Mouse (Mus musculus) limb, embryonic 11.5 days (tissue): ENCODE data around the gene Ripk3. TPM values are rescaled to one million over a fixed set of nuclear protein-coding genes. Genes with fewer than 3 reads are reported as not detected.
A peak's percentile ranks its signal among the peaks of the same experiment; 100 is the strongest.

Experiments used
- ATAC-seq: fragments of 200-750 bp; cut with Nextera tagmentation; 2 replicates; pipeline ENCODE4 v1.8.0; 2017; ENCODE audit warnings: low read depth; ENCODE audit not compliant: insufficient number of reproducible peaks, low FRiP score, low TSS enrichment
- DNase-seq: peaks from one replicate; pipeline ENCODE4 v3.0.0-alpha.2; 2015; ENCODE audit warnings: low spot score
- H3K27ac ChIP-seq: fragments of 300-500 bp; sonication (generic); replicated peaks from 2 replicates; pipeline ENCODE4 v1.5.1; 2014; ENCODE audit warnings: low read depth, mild to moderate bottlenecking, low read length
- H3K27me3 ChIP-seq: fragments of 300-500 bp; sonication (generic); 2 replicates; pipeline ENCODE4 v1.6.1; 2014; ENCODE audit warnings: mild to moderate bottlenecking, low read length, mixed read lengths; ENCODE audit not compliant: control insufficient read depth, insufficient read depth
- H3K36me3 ChIP-seq: fragments of 300-500 bp; sonication (generic); 2 replicates; pipeline ENCODE4 v1.6.1; 2014; ENCODE audit warnings: mild to moderate bottlenecking, low read length, moderate library complexity, mixed read lengths; ENCODE audit not compliant: control insufficient read depth, insufficient read depth
- H3K4me1 ChIP-seq: fragments of 300-500 bp; sonication (generic); 2 replicates; pipeline ENCODE4 v1.6.1; 2014; ENCODE audit warnings: low read length, mixed read lengths; ENCODE audit not compliant: control insufficient read depth, insufficient read depth
- H3K4me2 ChIP-seq: fragments of 300-500 bp; sonication (generic); 2 replicates; pipeline ENCODE4 v1.6.1; 2014; ENCODE audit warnings: low read depth, mild to moderate bottlenecking, moderate library complexity; ENCODE audit not compliant: severe bottlenecking
- H3K4me3 ChIP-seq: fragments of 300-500 bp; sonication (generic); 2 replicates; pipeline ENCODE4 v1.5.1; 2014; ENCODE audit warnings: low read depth, low read length
- H3K9ac ChIP-seq: fragments of 300-500 bp; sonication (generic); 2 replicates; pipeline ENCODE4 v1.6.1; 2014; ENCODE audit warnings: mild to moderate bottlenecking, low read length
- H3K9me3 ChIP-seq: fragments of 300-500 bp; sonication (generic); 2 replicates; pipeline ENCODE4 v1.6.1; 2016; ENCODE audit warnings: low read length; ENCODE audit not compliant: control insufficient read depth
- WGBS: fragments of 180-500 bp; shearing (Covaris S2); extraction: QIAGEN DNeasy Blood & Tissue Kit; methylation state at CpG from one replicate; pipeline ENCODE4 v1.1.7; 2014; 5-methylcytosine and 5-hydroxymethylcytosine counted together
- polyA plus RNA-seq: library from polyadenylated mRNA; unstranded; fragments of >200 nt; fragmentation: Nextera tagmentation; extraction: Ambion mirVana; gene quantifications from 2 replicates; pipeline ENCODE4 v1.2.1, GENCODE M21; 2014

The Ripk3 gene
- polyA plus RNA-seq, 1 experiment from 2014 or later: 26.3 TPM

GRCm38 (mm10) chr14:55745180-55745860, 43.3 kb downstream of the Ripk3 start, which contains the start of the genes Dhrs1 and Nop9:
Dhrs1 (minus strand) TSS chr14:55745690.
Nop9 (plus strand) TSS chr14:55745693.
- H3K27ac ChIP-seq: 0 out of 2 replicates have a peak within 1 kb of the TSS, but pooled peaks have one; percentile 2
- H3K4me1 ChIP-seq: peaks cover 10% of the 10 kb centered on the region
- peak within 1 kb of the TSS; percentile 76 for H3K9ac ChIP-seq
- WGBS: 1% methylated on average over 45 of the region's 48 CpGs
- no peaks in the 10 kb centered on the region; the same call in 1 of the 2 replicates for H3K27me3 ChIP-seq
- peak within 1 kb of the TSS; percentile 93 for H3K4me3 ChIP-seq
- H3K9me3 ChIP-seq: no peaks in the 10 kb centered on the region
- peak; percentile 81 for ATAC-seq
- peaks cover 9% of the 10 kb centered on the region; the same call in 1 of the 2 replicates for H3K36me3 ChIP-seq
- H3K4me2 ChIP-seq: peak within 1 kb of the TSS; percentile 73
- DNase-seq: peak; percentile 96

- H3K4me3 ChIP-seq: no peak overlapping the region
- WGBS: 23% methylated on average over 10 of the region's 10 CpGs
- H3K36me3 ChIP-seq: peaks cover 2% of the 10 kb centered on the region; the same call in 1 of the 2 replicates
- no peak overlapping the region for H3K27ac ChIP-seq
- no peak overlapping the region; the same call in 1 of the 2 replicates for H3K9ac ChIP-seq
- H3K27me3 ChIP-seq: no peaks in the 10 kb centered on the region
- H3K4me1 ChIP-seq: peaks cover 10% of the 10 kb centered on the region
- peak; percentile 45; the same call in 1 of the 2 replicates for ATAC-seq
- peak; percentile 93 for DNase-seq
- no peak overlapping the region for H3K4me2 ChIP-seq
- no peaks in the 10 kb centered on the region for H3K9me3 ChIP-seq
Observed at GRCm38 (mm10) chr14:55743711-55744110, 45.0 kb downstream of the Ripk3 start.

- no peaks in the 10 kb centered on the region for H3K4me1 ChIP-seq
- H3K36me3 ChIP-seq: peaks cover 2% of the 10 kb centered on the region; the same call in 1 of the 2 replicates
- H3K4me3 ChIP-seq: no peak overlapping the region
- no peak overlapping the region for H3K9ac ChIP-seq
- no peak overlapping the region for H3K4me2 ChIP-seq
- no peak overlapping the region for H3K27ac ChIP-seq
- ATAC-seq: no peak
- WGBS: 85% methylated on average over 9 of the region's 9 CpGs
- DNase-seq: no peak
- H3K9me3 ChIP-seq: no peaks in the 10 kb centered on the region
- H3K27me3 ChIP-seq: no peaks in the 10 kb centered on the region
Observed at GRCm38 (mm10) chr14:55737086-55737687, 51.5 kb downstream of the Ripk3 start.

GRCm38 (mm10) chr14:55735758-55736157, 52.9 kb downstream of the Ripk3 start:
- Histone ChIP-seq H3K9me3 (no peaks in the 10 kb centered on the region), H3K36me3 (peaks cover 2% of the 10 kb centered on the region; the same call in 1 of the 2 replicates), H3K27me3 (no peaks in the 10 kb centered on the region), H3K4me2 (no peak overlapping the region), H3K9ac (no peak overlapping the region), H3K4me1 (no peaks in the 10 kb centered on the region), H3K27ac (no peak overlapping the region), H3K4me3 (no peak overlapping the region)
- no peak for ATAC-seq
- 84% methylated on average over 4 of the region's 4 CpGs for WGBS
- DNase-seq: no peak

GRCm38 (mm10) chr14:55735334-55735733, 53.3 kb downstream of the Ripk3 start:
- DNase-seq (no peak), ATAC-seq (no peak)
- Histone ChIP-seq H3K9ac (no peak overlapping the region), H3K27ac (no peak overlapping the region), H3K4me3 (no peak overlapping the region), H3K36me3 (peaks cover 2% of the 10 kb centered on the region; the same call in 1 of the 2 replicates), H3K4me2 (no peak overlapping the region), H3K9me3 (no peaks in the 10 kb centered on the region), H3K27me3 (no peaks in the 10 kb centered on the region), H3K4me1 (no peaks in the 10 kb centered on the region)
- WGBS: 72% methylated on average over 3 of the region's 3 CpGs

Other genes with a start within 250 kb of the Ripk3 start
- gene Pck2, start 248.6 kb downstream of the Ripk3 start, polyA plus RNA-seq: 20.4 and 21.6 TPM in 2 replicates
- gene Dcaf11, start 228.9 kb downstream of the Ripk3 start, polyA plus RNA-seq: 67.7 and 68.0 TPM in 2 replicates
- gene A730061H03Rik, start 228.5 kb downstream of the Ripk3 start, polyA plus RNA-seq: 0.48 and 0.79 TPM in 2 replicates
- 5.0 and 6.5 TPM in 2 replicates for gene Fitm1, start 213.2 kb downstream of the Ripk3 start, polyA plus RNA-seq
- gene Psme1, start 210.7 kb downstream of the Ripk3 start, polyA plus RNA-seq: 138 and 152 TPM in 2 replicates
- gene Emc9, start 203.6 kb downstream of the Ripk3 start, polyA plus RNA-seq: 4.2 and 4.6 TPM in 2 replicates
- gene Psme2, start 197.8 kb downstream of the Ripk3 start, polyA plus RNA-seq: 195 and 225 TPM in 2 replicates
- 10.3 and 13.9 TPM in 2 replicates for gene Rnf31, start 197.2 kb downstream of the Ripk3 start, polyA plus RNA-seq
- 5.9 and 6.7 TPM in 2 replicates for gene Irf9, start 185.3 kb downstream of the Ripk3 start, polyA plus RNA-seq
- gene Rec8, start 170.8 kb downstream of the Ripk3 start, polyA plus RNA-seq: 7.7 TPM in 2 replicates
- 91.5 and 100 TPM in 2 replicates for gene Ipo4, start 152.9 kb downstream of the Ripk3 start, polyA plus RNA-seq
- gene Gm49378, start 151.0 kb downstream of the Ripk3 start, polyA plus RNA-seq: 2.2 and 2.9 TPM in 2 replicates
- gene Tm9sf1, start 145.1 kb downstream of the Ripk3 start, polyA plus RNA-seq: 83.2 and 83.3 TPM in 2 replicates
- gene Tssk4, start 138.7 kb downstream of the Ripk3 start, polyA plus RNA-seq: 0.77 and 0.91 TPM in 2 replicates
- 60.7 and 64.0 TPM in 2 replicates for gene Mdp1, start 128.4 kb downstream of the Ripk3 start, polyA plus RNA-seq
- 55.4 and 60.9 TPM in 2 replicates for gene Gmpr2, start 116.9 kb downstream of the Ripk3 start, polyA plus RNA-seq
- 619 and 660 TPM in 2 replicates for gene Nedd8, start 116.7 kb downstream of the Ripk3 start, polyA plus RNA-seq
- gene Tinf2, start 107.0 kb downstream of the Ripk3 start, polyA plus RNA-seq: 68.1 and 68.5 TPM in 2 replicates
- 2.1 TPM in 2 replicates for gene Tgm1, start 74.9 kb downstream of the Ripk3 start, polyA plus RNA-seq
- gene Rabggta, start 66.6 kb downstream of the Ripk3 start, polyA plus RNA-seq: 20.0 and 20.2 TPM in 2 replicates
- gene Dhrs1, start 43.2 kb downstream of the Ripk3 start, polyA plus RNA-seq: 65.9 and 72.8 TPM in 2 replicates
- gene Nop9, start 43.2 kb downstream of the Ripk3 start, polyA plus RNA-seq: 55.5 and 56.7 TPM in 2 replicates
- gene Cideb, start 30.4 kb downstream of the Ripk3 start, polyA plus RNA-seq: 0.37 TPM in 1 of 2 replicates, not detected in the other
- 0.39 and 0.68 TPM in 2 replicates for gene Ltb4r2, start 27.4 kb downstream of the Ripk3 start, polyA plus RNA-seq
- 0.17 TPM in 1 of 2 replicates, not detected in the other for gene Ltb4r1, start 22.9 kb downstream of the Ripk3 start, polyA plus RNA-seq
- 13.2 and 15.0 TPM in 2 replicates for gene Adcy4, start 4.8 kb downstream of the Ripk3 start, polyA plus RNA-seq
- gene Nfatc4, start 34.3 kb upstream of the Ripk3 start, polyA plus RNA-seq: 105 and 106 TPM in 2 replicates
- gene Nynrin, start 65.1 kb upstream of the Ripk3 start, polyA plus RNA-seq: 21.6 and 24.7 TPM in 2 replicates
- gene Cbln3, start 95.5 kb upstream of the Ripk3 start, polyA plus RNA-seq: 0.11 and 0.27 TPM in 2 replicates
- 17.4 and 18.4 TPM in 2 replicates for gene Khnyn, start 96.1 kb upstream of the Ripk3 start, polyA plus RNA-seq
- 67.2 and 70.2 TPM in 2 replicates for gene Sdr39u1, start 111.4 kb upstream of the Ripk3 start, polyA plus RNA-seq
- gene Cma1, start 155.8 kb upstream of the Ripk3 start, polyA plus RNA-seq: not detected in 2 replicates
- not detected in 2 replicates for gene Cma2, start 162.1 kb upstream of the Ripk3 start, polyA plus RNA-seq
- gene Mcpt1, start 229.1 kb upstream of the Ripk3 start, polyA plus RNA-seq: not detected in 2 replicates
- not detected in 2 replicates for gene Mcpt9, start 241.6 kb upstream of the Ripk3 start, polyA plus RNA-seq